Mouse (Mus musculus): Measurements from ENCODE around the gene Cited4. TPM values are rescaled to one million over a fixed set of nuclear protein-coding genes. Genes with fewer than 3 reads are reported as not detected.

Gene Cited4
- polyA plus RNA-seq, 1 experiment from 2014 or later = 8.8 TPM

DNA sequence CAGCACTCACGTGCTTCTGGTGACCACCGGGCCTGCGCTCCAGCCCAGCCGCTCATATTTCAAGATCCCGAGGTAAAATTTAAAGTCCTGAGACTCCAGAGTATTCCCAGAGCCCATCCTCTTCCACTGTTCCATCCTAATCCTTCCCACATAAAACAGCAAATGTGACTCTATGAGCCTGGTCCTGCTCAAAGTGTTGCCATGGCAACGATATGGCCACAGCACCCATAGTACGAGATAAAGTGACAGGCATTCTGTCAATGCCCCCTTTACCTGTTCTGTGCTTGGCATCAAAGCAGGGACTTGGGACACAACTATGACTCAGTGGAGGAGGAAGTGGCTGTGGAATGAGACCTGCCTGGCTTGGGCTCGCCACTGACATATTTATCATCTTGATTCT lies 10.5 kb upstream of the Cited4 start:
- ATAC-seq (ENCODE audit: low FRiP score) = no peak

GRCm38 (mm10) chr4:120660485-120660884 lies 5.9 kb upstream of the Cited4 start:
- no peak overlapping the region for H3K4me2 ChIP-seq
- H3K9me3 ChIP-seq (ENCODE audit: control insufficient read depth, low read length) = no peaks in the 10 kb centered on the region
- 76% methylated on average over 4 of the region's 4 CpGs for WGBS
- H3K9ac ChIP-seq (ENCODE audit: low read length) = no peak overlapping the region
- ATAC-seq (ENCODE audit: low FRiP score) = no peak
- no peaks in the 10 kb centered on the region for H3K27me3 ChIP-seq (ENCODE audit: control insufficient read depth, insufficient read depth, low read length)
- H3K4me3 ChIP-seq (ENCODE audit: low read depth, low read length) = no peak overlapping the region
- no peak for DNase-seq (ENCODE audit: low spot score, missing footprints)
- no peak overlapping the region for H3K27ac ChIP-seq (ENCODE audit: low read depth, low read length)
- H3K4me1 ChIP-seq (ENCODE audit: control insufficient read depth, insufficient read depth, low read length) = no peaks in the 10 kb centered on the region
- no peaks in the 10 kb centered on the region for H3K36me3 ChIP-seq (ENCODE audit: control insufficient read depth, insufficient read depth, low read length)

More for the DNA sequence above, 10.5 kb upstream of the Cited4 start:
- Histone ChIP-seq H3K27me3 (ENCODE audit: control insufficient read depth, insufficient read depth, low read length) (peaks cover 2% of the 10 kb centered on the region; the same call in 1 of the 2 replicates), H3K9me3 (ENCODE audit: control insufficient read depth, low read length) (no peaks in the 10 kb centered on the region), H3K4me3 (ENCODE audit: low read depth, low read length) (no peak overlapping the region), H3K36me3 (ENCODE audit: control insufficient read depth, insufficient read depth, low read length) (no peaks in the 10 kb centered on the region), H3K27ac (ENCODE audit: low read depth, low read length) (no peak overlapping the region), H3K4me1 (ENCODE audit: control insufficient read depth, insufficient read depth, low read length) (no peaks in the 10 kb centered on the region), H3K4me2 (no peak overlapping the region), H3K9ac (ENCODE audit: low read length) (no peak overlapping the region)
- whole genome bisulfite sequencing = 77% methylated on average over 8 of the region's 8 CpGs
- DNase-seq (ENCODE audit: low spot score, missing footprints) = no peak

DNA sequence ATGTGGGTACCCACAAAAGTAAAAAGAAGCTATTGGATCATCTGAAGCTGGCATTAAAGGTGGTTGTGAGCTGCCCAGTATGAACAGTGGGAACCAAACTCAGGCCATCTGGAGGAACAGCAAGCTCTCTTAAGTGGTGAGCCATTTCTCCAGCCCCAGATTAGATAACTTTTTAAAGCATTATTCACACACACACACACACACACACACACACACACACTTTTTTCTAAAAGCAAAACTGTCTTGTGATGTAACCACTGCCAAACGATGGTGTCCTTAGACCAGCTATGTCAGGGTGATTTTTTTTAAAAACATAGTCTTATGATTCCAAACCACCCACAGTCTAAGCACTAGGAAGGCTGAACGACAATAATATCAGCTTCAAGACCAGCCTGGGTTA lies 1.8 kb upstream of the Cited4 start:
- Histone ChIP-seq H3K4me1 (ENCODE audit: control insufficient read depth, insufficient read depth, low read length) (peaks cover 5% of the 10 kb centered on the region; the same call in 1 of the 2 replicates), H3K27me3 (ENCODE audit: control insufficient read depth, insufficient read depth, low read length) (peaks cover 15% of the 10 kb centered on the region), H3K9me3 (ENCODE audit: control insufficient read depth, low read length) (no peaks in the 10 kb centered on the region), H3K36me3 (ENCODE audit: control insufficient read depth, insufficient read depth, low read length) (no peaks in the 10 kb centered on the region), H3K4me3 (ENCODE audit: low read depth, low read length) (no peak overlapping the region), H3K9ac (ENCODE audit: low read length) (no peak overlapping the region), H3K27ac (ENCODE audit: low read depth, low read length) (no peak overlapping the region), H3K4me2 (no peak overlapping the region)
- DNase-seq (ENCODE audit: low spot score, missing footprints) (no peak), ATAC-seq (ENCODE audit: low FRiP score) (no peak)
- 73% methylated on average over 2 of the region's 2 CpGs for WGBS

DNA sequence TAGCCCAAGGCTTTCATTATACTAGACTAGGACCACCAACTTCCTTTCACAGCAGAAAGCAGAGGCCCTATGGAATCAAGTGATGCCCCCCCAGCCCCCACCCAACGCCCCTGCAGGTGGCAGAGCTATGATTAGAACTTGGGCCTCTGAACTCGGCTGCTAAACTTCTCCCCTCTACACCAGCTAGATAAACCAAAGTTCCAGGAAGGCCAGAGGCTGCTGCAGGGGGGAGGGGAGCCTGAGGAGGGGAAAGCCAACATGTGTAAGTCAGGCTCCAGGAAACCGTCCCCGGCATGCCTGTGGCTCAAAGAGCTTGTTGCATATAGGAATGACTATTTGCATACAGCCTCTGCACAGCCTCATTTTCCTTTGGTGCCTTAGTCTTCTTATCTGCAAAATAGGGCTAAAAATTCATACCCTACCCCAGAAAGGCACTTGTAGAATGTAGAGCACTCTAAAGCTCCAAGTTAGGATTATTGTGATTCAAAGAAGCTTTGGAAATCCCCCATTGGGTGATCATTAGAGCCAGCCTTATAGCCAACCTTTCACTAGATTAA lies 1.1 kb upstream of the Cited4 start:
- Histone ChIP-seq H3K4me1 (ENCODE audit: control insufficient read depth, insufficient read depth, low read length) (peaks cover 5% of the 10 kb centered on the region; the same call in 1 of the 2 replicates), H3K4me2 (no peak overlapping the region), H3K27me3 (ENCODE audit: control insufficient read depth, insufficient read depth, low read length) (peaks cover 15% of the 10 kb centered on the region), H3K27ac (ENCODE audit: low read depth, low read length) (no peak overlapping the region), H3K9me3 (ENCODE audit: control insufficient read depth, low read length) (no peaks in the 10 kb centered on the region), H3K9ac (ENCODE audit: low read length) (no peak overlapping the region), H3K4me3 (ENCODE audit: low read depth, low read length) (no peak overlapping the region), H3K36me3 (ENCODE audit: control insufficient read depth, insufficient read depth, low read length) (no peaks in the 10 kb centered on the region)
- 32% methylated on average over 4 of the region's 4 CpGs for WGBS
- ATAC-seq (ENCODE audit: low FRiP score) = no peak
- no peak for DNase-seq (ENCODE audit: low spot score, missing footprints)

- ATAC-seq (ENCODE audit: low FRiP score) (no peak), DNase-seq (ENCODE audit: low spot score, missing footprints) (no peak)
- 64% methylated on average over 7 of the region's 7 CpGs for WGBS
- no peaks in the 10 kb centered on the region for H3K9me3 ChIP-seq (ENCODE audit: control insufficient read depth, low read length)
- no peak overlapping the region for H3K4me2 ChIP-seq
- peaks cover 18% of the 10 kb centered on the region for H3K27me3 ChIP-seq (ENCODE audit: control insufficient read depth, insufficient read depth, low read length)
- H3K27ac ChIP-seq (ENCODE audit: low read depth, low read length) = no peak overlapping the region
- H3K4me1 ChIP-seq (ENCODE audit: control insufficient read depth, insufficient read depth, low read length) = peaks cover 5% of the 10 kb centered on the region; the same call in 1 of the 2 replicates
- H3K4me3 ChIP-seq (ENCODE audit: low read depth, low read length) = no peak overlapping the region
- no peak overlapping the region for H3K9ac ChIP-seq (ENCODE audit: low read length)
- H3K36me3 ChIP-seq (ENCODE audit: control insufficient read depth, insufficient read depth, low read length) = no peaks in the 10 kb centered on the region
Observed at GRCm38 (mm10) chr4:120665782-120666181, 590 bp upstream of the Cited4 start.

DNA sequence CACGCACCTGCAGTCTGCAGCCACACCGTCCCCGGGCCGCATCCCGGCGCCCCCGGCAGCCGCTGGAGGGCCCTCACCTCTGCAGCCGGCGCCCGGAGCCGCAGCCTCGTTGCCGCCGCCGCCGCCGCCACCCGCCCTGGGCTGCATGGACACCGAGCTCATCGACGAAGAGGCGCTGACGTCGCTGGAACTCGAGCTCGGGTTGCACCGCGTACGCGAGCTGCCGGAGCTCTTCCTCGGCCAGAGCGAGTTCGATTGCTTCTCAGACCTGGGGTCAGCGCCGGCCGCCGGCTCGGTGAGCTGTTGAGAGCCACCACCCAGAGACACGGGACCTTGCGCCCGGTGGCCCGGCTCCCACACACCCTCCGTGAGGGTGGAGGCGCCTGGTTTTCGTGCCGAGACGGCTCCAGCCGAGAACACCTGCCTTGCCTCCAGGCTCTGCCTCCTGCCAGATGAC lies 701 bp downstream of the Cited4 start:
- Histone ChIP-seq H3K4me1 (ENCODE audit: control insufficient read depth, insufficient read depth, low read length) (peaks cover 5% of the 10 kb centered on the region; the same call in 1 of the 2 replicates), H3K9me3 (ENCODE audit: control insufficient read depth, low read length) (no peaks in the 10 kb centered on the region), H3K27ac (ENCODE audit: low read depth, low read length) (no peak overlapping the region), H3K4me3 (ENCODE audit: low read depth, low read length) (peak overlapping the region; percentile 41), H3K27me3 (ENCODE audit: control insufficient read depth, insufficient read depth, low read length) (peaks cover 19% of the 10 kb centered on the region), H3K36me3 (ENCODE audit: control insufficient read depth, insufficient read depth, low read length) (no peaks in the 10 kb centered on the region), H3K4me2 (peak overlapping the region; percentile 60), H3K9ac (ENCODE audit: low read length) (peak overlapping the region; percentile 39)
- DNase-seq (ENCODE audit: low spot score, missing footprints) (peak; percentile 91), ATAC-seq (ENCODE audit: low FRiP score) (peak; percentile 61)
- under 1% methylated on average over 50 of the region's 50 CpGs for WGBS

GRCm38 (mm10) chr4:120667555-120667954 lies 1.2 kb downstream of the Cited4 start:
- H3K9ac ChIP-seq (ENCODE audit: low read length) = peak overlapping the region; percentile 39
- peaks cover 19% of the 10 kb centered on the region for H3K27me3 ChIP-seq (ENCODE audit: control insufficient read depth, insufficient read depth, low read length)
- ATAC-seq (ENCODE audit: low FRiP score) (no peak), DNase-seq (ENCODE audit: low spot score, missing footprints) (peak; percentile 90)
- peak overlapping the region; percentile 60 for H3K4me2 ChIP-seq
- no peak overlapping the region for H3K27ac ChIP-seq (ENCODE audit: low read depth, low read length)
- peak overlapping the region; percentile 41 for H3K4me3 ChIP-seq (ENCODE audit: low read depth, low read length)
- peaks cover 5% of the 10 kb centered on the region; the same call in 1 of the 2 replicates for H3K4me1 ChIP-seq (ENCODE audit: control insufficient read depth, insufficient read depth, low read length)
- H3K36me3 ChIP-seq (ENCODE audit: control insufficient read depth, insufficient read depth, low read length) = no peaks in the 10 kb centered on the region
- WGBS = 9% methylated on average over 10 of the region's 10 CpGs
- H3K9me3 ChIP-seq (ENCODE audit: control insufficient read depth, low read length) = no peaks in the 10 kb centered on the region

DNA sequence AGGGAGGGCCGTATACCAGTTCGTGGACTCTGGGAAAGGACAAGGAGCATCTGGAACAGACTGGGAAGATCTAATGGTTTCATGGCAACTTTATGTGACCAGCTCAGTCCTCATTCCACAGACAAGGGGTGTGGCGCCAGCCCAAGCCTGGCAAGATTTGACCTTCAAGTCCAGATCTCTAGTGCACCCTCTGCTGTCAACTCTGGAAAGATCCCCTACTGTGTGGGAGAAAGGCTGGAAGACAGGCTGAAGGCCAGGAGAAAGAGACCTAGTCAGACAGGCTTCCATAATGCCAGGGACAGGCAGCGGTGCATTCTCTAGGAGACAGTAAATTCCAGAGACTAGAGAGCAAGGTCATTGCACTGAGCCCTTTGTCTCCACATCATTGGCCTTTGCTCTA lies 2.2 kb downstream of the Cited4 start:
- Histone ChIP-seq H3K9ac (ENCODE audit: low read length) (no peak overlapping the region), H3K4me2 (no peak overlapping the region), H3K36me3 (ENCODE audit: control insufficient read depth, insufficient read depth, low read length) (no peaks in the 10 kb centered on the region), H3K4me1 (ENCODE audit: control insufficient read depth, insufficient read depth, low read length) (peaks cover 5% of the 10 kb centered on the region; the same call in 1 of the 2 replicates), H3K9me3 (ENCODE audit: control insufficient read depth, low read length) (no peaks in the 10 kb centered on the region), H3K27me3 (ENCODE audit: control insufficient read depth, insufficient read depth, low read length) (peaks cover 19% of the 10 kb centered on the region), H3K27ac (ENCODE audit: low read depth, low read length) (no peak overlapping the region), H3K4me3 (ENCODE audit: low read depth, low read length) (no peak overlapping the region)
- 95% methylated on average over 4 of the region's 4 CpGs for WGBS
- no peak for DNase-seq (ENCODE audit: low spot score, missing footprints)
- ATAC-seq (ENCODE audit: low FRiP score) = no peak

- H3K4me3 ChIP-seq (ENCODE audit: low read depth, low read length) = no peak overlapping the region
- H3K27ac ChIP-seq (ENCODE audit: low read depth, low read length) = no peak overlapping the region
- peaks cover 19% of the 10 kb centered on the region for H3K27me3 ChIP-seq (ENCODE audit: control insufficient read depth, insufficient read depth, low read length)
- no peaks in the 10 kb centered on the region for H3K36me3 ChIP-seq (ENCODE audit: control insufficient read depth, insufficient read depth, low read length)
- WGBS = 68% methylated on average over 5 of the region's 5 CpGs
- H3K4me1 ChIP-seq (ENCODE audit: control insufficient read depth, insufficient read depth, low read length) = peaks cover 5% of the 10 kb centered on the region; the same call in 1 of the 2 replicates
- DNase-seq (ENCODE audit: low spot score, missing footprints) (no peak), ATAC-seq (ENCODE audit: low FRiP score) (no peak)
- no peak overlapping the region for H3K4me2 ChIP-seq
- H3K9ac ChIP-seq (ENCODE audit: low read length) = no peak overlapping the region
- H3K9me3 ChIP-seq (ENCODE audit: control insufficient read depth, low read length) = no peaks in the 10 kb centered on the region
Observed at GRCm38 (mm10) chr4:120669585-120669984, 3.2 kb downstream of the Cited4 start.

All from midbrain, embryonic 11.5 days (tissue).